Mouse (Mus musculus) forebrain, embryonic 15.5 days (tissue): ENCODE results near the gene Scgb2b20. TPM values are rescaled to one million over a fixed set of nuclear protein-coding genes. Genes with fewer than 3 reads are reported as not detected.
"Not testable (repeated sequence)": the region's sequence is repeated elsewhere in the genome, so short reads cannot be mapped to it uniquely, and the experiment has no call there.

ENCODE experiments used
- ATAC-seq: fragments of 200-750 bp; cut with Nextera tagmentation; replicated peaks from 2 replicates; pipeline ENCODE4 v1.8.0; 2017; ENCODE audit warnings: mild to moderate bottlenecking, moderate TSS enrichment, moderate library complexity
- H3K27ac ChIP-seq: fragments of 300-500 bp; sonication (generic); replicated peaks from 2 replicates; pipeline ENCODE4 v1.5.1; 2015; ENCODE audit warnings: mild to moderate bottlenecking, inconsistent platforms
- H3K27me3 ChIP-seq: fragments of 300-500 bp; sonication (generic); 2 replicates; pipeline ENCODE4 v1.6.1; 2015; ENCODE audit warnings: inconsistent platforms
- H3K36me3 ChIP-seq: fragments of 300-500 bp; sonication (generic); 2 replicates; pipeline ENCODE4 v1.6.1; 2015; ENCODE audit warnings: mild to moderate bottlenecking, inconsistent platforms
- H3K4me1 ChIP-seq: fragments of 300-500 bp; sonication (generic); 2 replicates; pipeline ENCODE4 v1.6.1; 2015; ENCODE audit warnings: inconsistent platforms
- H3K4me2 ChIP-seq: fragments of 300-500 bp; sonication (generic); replicated peaks from 2 replicates; pipeline ENCODE4 v1.6.1; 2015; ENCODE audit warnings: mild to moderate bottlenecking, inconsistent platforms
- H3K4me3 ChIP-seq: fragments of 300-500 bp; sonication (generic); 2 replicates; pipeline ENCODE4 v1.5.1; 2015; ENCODE audit warnings: mild to moderate bottlenecking, inconsistent platforms
- H3K9ac ChIP-seq: fragments of 300-500 bp; sonication (generic); replicated peaks from 2 replicates; pipeline ENCODE4 v1.6.1; 2015; ENCODE audit warnings: mild to moderate bottlenecking, inconsistent platforms
- H3K9me3 ChIP-seq: fragments of 300-500 bp; sonication (generic); 2 replicates; pipeline ENCODE4 v1.6.1; 2016; ENCODE audit warnings: inconsistent platforms
- WGBS: fragments of 180-500 bp; shearing (Covaris S2); methylation state at CpG from one replicate; pipeline ENCODE4 v1.1.7; 2015; ENCODE audit warnings: mixed read lengths; 5-methylcytosine and 5-hydroxymethylcytosine counted together
- polyA plus RNA-seq: library from polyadenylated mRNA; unstranded; fragments of >200 nt; fragmentation: Nextera tagmentation; extraction: Ambion mirVana; gene quantifications from 2 replicates; pipeline ENCODE4 v1.2.1, GENCODE M21; 2015

Scgb2b20 gene
- polyA plus RNA-seq: not detected in 2 replicates

GRCm38 (mm10) chr7:33366222-33366621, at the start of gene Scgb2b20:
Gene Scgb2b20 (minus strand): TSS chr7:33366322.
- H3K36me3 ChIP-seq, H3K27ac ChIP-seq, H3K4me2 ChIP-seq, ATAC-seq, H3K27me3 ChIP-seq, H3K4me1 ChIP-seq, H3K4me3 ChIP-seq, H3K9ac ChIP-seq, H3K9me3 ChIP-seq: not testable (repeated sequence)
- 89% methylated on average over 2 of the region's 2 CpGs for WGBS

- WGBS: 36% methylated on average over 1 of the region's 1 CpGs
- H3K9ac ChIP-seq, H3K4me2 ChIP-seq, H3K36me3 ChIP-seq, ATAC-seq, H3K27me3 ChIP-seq, H3K27ac ChIP-seq, H3K4me3 ChIP-seq, H3K4me1 ChIP-seq, H3K9me3 ChIP-seq: not testable (repeated sequence)
These were observed 43.6 kb upstream of the Scgb2b20 start for GRCm38 (mm10) chr7:33409681-33410080.

GRCm38 (mm10) chr7:33401650-33402049, 35.5 kb upstream of the Scgb2b20 start:
- Histone ChIP-seq H3K4me2 (no peak overlapping the region), H3K9me3 (peaks cover 22% of the 10 kb centered on the region), H3K36me3 (no peaks in the 10 kb centered on the region), H3K27ac (no peak overlapping the region), H3K4me1 (no peaks in the 10 kb centered on the region), H3K9ac (no peak overlapping the region), H3K4me3 (no peak overlapping the region), H3K27me3 (no peaks in the 10 kb centered on the region)
- 100% methylated on average over 1 of the region's 1 CpGs for WGBS
- ATAC-seq: no peak

- not testable (repeated sequence) for H3K4me2 ChIP-seq, H3K36me3 ChIP-seq, H3K4me1 ChIP-seq, H3K27me3 ChIP-seq, H3K4me3 ChIP-seq, H3K27ac ChIP-seq, H3K9ac ChIP-seq, ATAC-seq
- peaks cover 25% of the 10 kb centered on the region for H3K9me3 ChIP-seq
These were observed 33.6 kb upstream of the Scgb2b20 start for GRCm38 (mm10) chr7:33399749-33400148.

GRCm38 (mm10) chr7:33372934-33373333, 6.8 kb upstream of the Scgb2b20 start, which contains the start of gene Scgb1b20:
Gene Scgb1b20 (plus strand): TSS chr7:33373234.
- 84% methylated on average over 4 of the region's 4 CpGs for WGBS
- not testable (repeated sequence) for H3K36me3 ChIP-seq, H3K9ac ChIP-seq, H3K4me1 ChIP-seq, ATAC-seq, H3K27ac ChIP-seq, H3K4me3 ChIP-seq, H3K9me3 ChIP-seq, H3K4me2 ChIP-seq, H3K27me3 ChIP-seq

Other genes with a start within 250 kb of the Scgb2b20 start
- gene Scgb2b18, start 192.5 kb downstream of the Scgb2b20 start, polyA plus RNA-seq: not detected in 2 replicates
- not detected in 2 replicates for gene Scgb1b18, start 180.8 kb downstream of the Scgb2b20 start, polyA plus RNA-seq
- gene Scgb2b19, start 86.0 kb downstream of the Scgb2b20 start, polyA plus RNA-seq: not detected in 2 replicates
- gene Scgb1b19, start 79.0 kb downstream of the Scgb2b20 start, polyA plus RNA-seq: not detected in 2 replicates
- gene Scgb1b20, start 6.9 kb upstream of the Scgb2b20 start, polyA plus RNA-seq: not detected in 2 replicates
- not detected in 2 replicates for gene Scgb2b21, start 154.1 kb upstream of the Scgb2b20 start, polyA plus RNA-seq